Mouse (Mus musculus): ENCODE results near the gene Ms4a4d.

The Ms4a4d gene

DNA sequence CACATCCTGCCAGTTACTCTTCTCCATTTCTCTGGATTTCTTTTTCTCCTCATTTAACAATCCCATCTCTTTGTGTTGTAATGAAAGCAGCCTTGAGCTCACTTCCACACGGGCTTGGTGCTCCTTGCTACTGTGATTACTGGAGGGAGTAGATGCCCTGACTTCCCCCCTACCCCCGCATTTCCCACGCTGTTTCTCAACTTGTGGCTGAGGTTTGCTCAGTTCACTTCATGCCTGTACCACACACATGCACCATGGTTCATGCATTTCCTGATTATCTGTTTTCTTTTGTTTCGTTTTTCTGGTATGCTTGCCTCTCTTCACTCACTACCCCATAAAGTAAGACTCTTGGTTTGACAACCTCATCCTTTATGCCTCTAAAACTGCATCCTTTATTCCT, 52.6 kb downstream of the Ms4a4d start:
- DNase-seq, result no peak

GRCm38 (mm10) chr19:11589891-11590449, 53.4 kb downstream of the Ms4a4d start:
- no peak for DNase-seq

GRCm38 (mm10) chr19:11601349-11601748, 64.7 kb downstream of the Ms4a4d start:
- DNase-seq, result no peak

GRCm38 (mm10) chr19:11602026-11602425, 65.4 kb downstream of the Ms4a4d start:
- peak; percentile 14 for DNase-seq

GRCm38 (mm10) chr19:11604603-11605002, 68.0 kb downstream of the Ms4a4d start, which contains the start of gene Ms4a6d:
TSS of gene Ms4a6d (minus strand) at chr19:11604849.
- no peak for DNase-seq
